Mouse (Mus musculus) erythroblast, embryonic 14.5 days (primary cell): Measurements from ENCODE around the gene Slamf8.

ENCODE experiments used
- GATA1 ChIP-seq: IDR thresholded peaks from 2 replicates; pipeline ENCODE4 v1.6.1; 2012; ENCODE audit warnings: low read length, inconsistent platforms, mixed read lengths
- TAL1 ChIP-seq: IDR thresholded peaks from 3 replicates; pipeline ENCODE4 v1.6.1; 2012; ENCODE audit warnings: low read length, inconsistent platforms, mixed read lengths

DNA sequence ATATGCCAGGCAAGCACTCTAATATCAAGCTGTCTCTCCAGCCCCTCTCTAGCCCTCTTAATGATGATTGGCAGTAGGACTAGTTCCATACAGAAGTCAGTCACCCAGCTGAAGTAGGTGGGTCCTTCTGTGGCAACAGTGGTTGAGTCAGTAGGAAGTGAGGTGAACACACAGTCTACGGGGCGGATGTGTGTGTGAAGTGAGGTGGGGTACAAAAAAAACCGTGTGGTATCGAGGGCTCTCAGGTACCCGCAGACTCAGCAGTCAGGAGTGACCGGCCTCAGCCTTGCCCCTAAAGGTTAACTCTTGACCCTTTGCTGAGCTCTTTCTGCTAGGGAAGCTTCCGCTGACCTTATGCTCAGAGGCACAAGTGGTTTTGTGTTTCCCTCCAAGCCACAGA is 41.9 kb downstream of the Slamf8 start:
- TF ChIP-seq TAL1, result no peak
- TF ChIP-seq GATA1, result no peak
